Mouse (Mus musculus): ENCODE measurements around the gene Kalrn.

- TF ChIP-seq CTCF (conservative IDR thresholded peaks at IDR 0.05; ENCODE audit: low read length) (no peak), NANOG (IDR thresholded peaks at IDR 0.05; ENCODE audit: borderline replicate concordance, low read length) (no peak), POU5F1 (IDR thresholded peaks at IDR 0.05; ENCODE audit: borderline replicate concordance, low read length) (no peak)
Observed at GRCm38 (mm10) chr16:33931682-33932081, 641.6 kb downstream of the Kalrn start.

Measured in E14TG2a.4 (cell line).